Mouse (Mus musculus) myocyte (in vitro differentiated cells): Measurements from ENCODE around the gene Rbm33.
A peak's percentile ranks its signal among the peaks of the same experiment; 100 is the strongest.

Experiments used
- CEBPB ChIP-seq: IDR thresholded peaks from 2 replicates; pipeline ENCODE4 v1.6.1; 2011; ENCODE audit warnings: mild to moderate bottlenecking, moderate library complexity; ENCODE audit not compliant: poor library complexity, insufficient read depth, severe bottlenecking
- E2F4 ChIP-seq: IDR thresholded peaks from one replicate; pipeline ENCODE4 v1.6.1; 2011; ENCODE audit warnings: mild to moderate bottlenecking, control low read depth, moderate library complexity; ENCODE audit not compliant: insufficient read depth
- MAX ChIP-seq: IDR thresholded peaks from one replicate; pipeline ENCODE4 v1.6.1; 2011; ENCODE audit warnings: low read depth, mild to moderate bottlenecking, control low read depth
- MYOD1 ChIP-seq, 3 experiments: IDR thresholded peaks; one replicate each; pipeline ENCODE4 v1.6.1; 2011; ENCODE audit warnings: control low read depth in 2 of 3, low read depth in 2 of 3, mild to moderate bottlenecking in 2 of 3, moderate library complexity in 1 of 3; ENCODE audit not compliant: insufficient read length in 2 of 3, control insufficient read depth in 1 of 3
- MYOG ChIP-seq, 3 experiments: IDR thresholded peaks; one replicate each; pipeline ENCODE4 v1.6.1; 2011; ENCODE audit warnings: control low read depth in 2 of 3, low read depth in 2 of 3, mild to moderate bottlenecking in 2 of 3; ENCODE audit not compliant: insufficient read length in 2 of 3, control insufficient read depth in 1 of 3, insufficient read depth in 1 of 3
- POLR2A ChIP-seq: IDR thresholded peaks from one replicate; pipeline ENCODE4 v1.6.1; 2011; ENCODE audit warnings: low read depth, mild to moderate bottlenecking, control low read depth, moderate library complexity; ENCODE audit not compliant: insufficient read length
- POLR2AphosphoS2 ChIP-seq: IDR thresholded peaks from one replicate; pipeline ENCODE4 v1.6.1; 2011; ENCODE audit warnings: low read depth, control low read depth; ENCODE audit not compliant: insufficient read length
- REST ChIP-seq: IDR thresholded peaks from one replicate; pipeline ENCODE4 v1.6.1; 2011; ENCODE audit warnings: mild to moderate bottlenecking, control low read depth, moderate library complexity; ENCODE audit not compliant: insufficient read depth, insufficient read length
- SRF ChIP-seq: IDR thresholded peaks from one replicate; pipeline ENCODE4 v1.6.1; 2011; ENCODE audit warnings: low read depth; ENCODE audit not compliant: control insufficient read depth, insufficient read length
- TCF12 ChIP-seq: IDR thresholded peaks from one replicate; pipeline ENCODE4 v1.6.1; 2011; ENCODE audit warnings: mild to moderate bottlenecking, control low read depth; ENCODE audit not compliant: poor library complexity, insufficient read depth, severe bottlenecking
- USF1 ChIP-seq: IDR thresholded peaks from one replicate; pipeline ENCODE4 v1.6.1; 2011; ENCODE audit warnings: low read depth, mild to moderate bottlenecking, control low read depth, moderate library complexity

DNA sequence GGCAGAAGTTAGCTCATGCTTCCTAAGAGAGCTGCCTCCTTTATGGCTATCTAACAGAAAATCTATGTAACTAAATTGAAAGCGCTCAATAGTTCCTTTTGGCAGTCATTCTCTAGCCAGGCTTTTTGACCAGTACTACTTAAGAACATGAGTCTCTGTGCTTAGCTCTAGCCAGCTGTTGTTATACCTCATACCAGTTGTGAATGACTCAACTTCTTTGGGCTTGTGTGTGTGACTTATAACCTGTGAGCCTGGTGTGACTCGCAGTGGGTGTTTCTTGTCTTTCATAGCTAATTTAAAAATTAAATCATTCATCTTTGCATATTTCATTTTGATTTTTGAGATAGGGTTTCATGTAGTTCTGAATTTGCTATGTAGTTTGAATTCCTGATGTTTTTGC is 80.4 kb downstream of the Rbm33 start:
- TF ChIP-seq TCF12: no peak
- no peak for TF ChIP-seq MYOG (IDR thresholded peaks at IDR 0.05; ENCODE audit: control insufficient read depth in 1 of 3, insufficient read depth in 1 of 3, insufficient read length in 2 of 3, low read depth in 2 of 3)
- no peak for TF ChIP-seq POLR2A
- TF ChIP-seq MAX: no peak
- no peak for TF ChIP-seq E2F4
- no peak for TF ChIP-seq CEBPB
- no peak for TF ChIP-seq USF1
- TF ChIP-seq MYOD1 (IDR thresholded peaks at IDR 0.05; ENCODE audit: control insufficient read depth in 1 of 3, insufficient read length in 2 of 3, low read depth in 2 of 3): peak in 2 of 3 experiments; percentile 20 to 40
- no peak for TF ChIP-seq REST
- no peak for TF ChIP-seq POLR2AphosphoS2
- TF ChIP-seq SRF: no peak
